Mouse (Mus musculus) frontal cortex, postnatal 14 days (tissue): ENCODE results near the gene Smarca4.

Experiments
- DNase-seq, 2 experiments: peaks; one replicate each; pipeline ENCODE4 v3.0.0; 2022; ENCODE audit warnings: low spot score in 2 of 2

Smarca4 gene

DNA sequence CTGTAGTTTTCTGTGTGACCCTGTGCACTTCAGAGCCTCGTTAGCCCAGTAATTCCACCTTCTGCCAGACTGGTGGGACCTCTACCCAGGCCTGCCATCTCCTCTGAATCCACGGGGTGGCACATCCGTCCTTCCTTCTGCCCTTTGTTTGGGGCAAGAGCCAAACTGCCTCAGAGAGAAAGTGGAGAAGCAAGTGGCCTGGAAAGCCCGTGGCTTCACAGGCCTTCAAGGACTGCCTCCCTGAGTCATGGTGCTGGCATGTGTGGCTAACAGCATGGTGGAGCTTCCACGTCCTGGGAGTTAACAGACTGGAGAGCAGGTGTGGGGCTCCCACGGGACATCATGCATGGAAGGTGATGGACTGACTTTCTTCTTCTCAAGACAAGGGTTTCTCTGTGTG is 135.4 kb downstream of the Smarca4 start:
- DNase-seq: no peak

DNA sequence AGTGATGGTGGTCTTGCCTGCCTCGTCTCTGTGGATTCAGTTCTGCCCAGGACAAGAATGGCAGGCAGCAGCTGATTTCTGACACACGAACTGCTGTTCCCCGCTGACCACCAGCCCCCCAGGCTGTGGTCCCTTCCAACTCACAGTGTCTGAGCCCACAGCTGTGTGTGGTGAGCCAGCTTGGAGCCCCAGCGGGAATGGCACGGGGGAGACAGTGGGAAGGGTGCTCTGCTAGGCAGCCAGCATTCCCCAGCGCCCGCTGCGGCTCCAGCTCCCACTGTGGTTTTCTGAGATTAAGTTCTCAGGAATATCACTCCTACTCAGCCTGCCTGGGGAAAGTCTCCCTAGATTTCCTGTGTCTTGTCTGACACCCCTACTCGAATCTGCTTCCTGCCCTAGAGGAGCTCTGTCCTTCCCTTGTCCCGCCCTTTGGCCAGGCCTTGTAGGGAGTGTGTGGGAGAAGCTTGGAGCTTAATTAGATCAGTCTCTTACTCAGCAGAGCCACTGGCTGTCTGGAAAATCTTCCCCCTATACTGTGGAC is 136.4 kb downstream of the Smarca4 start:
- DNase-seq: no peak
